Mouse (Mus musculus) CH12.LX (cell line): ENCODE measurements around the gene Pcolce.

Source experiments
- CTCF ChIP-seq, 2 experiments: IDR thresholded peaks in 1 of 2; conservative IDR thresholded peaks in 1 of 2; 2 replicates each; pipeline ENCODE4 v1.5.1; 2011 to 2012; ENCODE audit warnings: low read depth in 2 of 2, low read length in 2 of 2, improper control_type of control experiment in 1 of 2, inconsistent platforms in 1 of 2, mild to moderate bottlenecking in 1 of 2, moderate library complexity in 1 of 2
- E2F4 ChIP-seq: IDR thresholded peaks from 2 replicates; pipeline ENCODE4 v1.6.1; 2011; ENCODE audit warnings: low read depth, low read length, improper control_type of control experiment; ENCODE audit not compliant: insufficient replicate concordance
- EP300 ChIP-seq: IDR thresholded peaks from 2 replicates; pipeline ENCODE4 v1.6.1; 2011; ENCODE audit warnings: low read length, improper control_type of control experiment
- KAT2A ChIP-seq: IDR thresholded peaks from 2 replicates; pipeline ENCODE4 v1.6.1; 2012; ENCODE audit warnings: low read length, improper control_type of control experiment, inconsistent platforms; ENCODE audit not compliant: insufficient replicate concordance
- MAX ChIP-seq: IDR thresholded peaks from 2 replicates; pipeline ENCODE4 v1.6.1; 2011; ENCODE audit warnings: low read length, improper control_type of control experiment
- POLR2A ChIP-seq: IDR thresholded peaks from 2 replicates; pipeline ENCODE4 v1.6.1; 2011; ENCODE audit warnings: low read depth, mild to moderate bottlenecking, improper control_type of control experiment, low read length
- SMC3 ChIP-seq: IDR thresholded peaks from 2 replicates; pipeline ENCODE4 v1.6.1; 2011; ENCODE audit warnings: low read depth, low read length, improper control_type of control experiment
- TCF12 ChIP-seq: IDR thresholded peaks from 2 replicates; pipeline ENCODE4 v1.6.1; 2014; ENCODE audit warnings: low read depth, mild to moderate bottlenecking, inconsistent platforms, low read length, improper control_type of control experiment
- ZC3H11A ChIP-seq: IDR thresholded peaks from 2 replicates; pipeline ENCODE4 v1.6.1; 2012; ENCODE audit warnings: low read depth, mild to moderate bottlenecking, inconsistent platforms, low read length, improper control_type of control experiment

DNA sequence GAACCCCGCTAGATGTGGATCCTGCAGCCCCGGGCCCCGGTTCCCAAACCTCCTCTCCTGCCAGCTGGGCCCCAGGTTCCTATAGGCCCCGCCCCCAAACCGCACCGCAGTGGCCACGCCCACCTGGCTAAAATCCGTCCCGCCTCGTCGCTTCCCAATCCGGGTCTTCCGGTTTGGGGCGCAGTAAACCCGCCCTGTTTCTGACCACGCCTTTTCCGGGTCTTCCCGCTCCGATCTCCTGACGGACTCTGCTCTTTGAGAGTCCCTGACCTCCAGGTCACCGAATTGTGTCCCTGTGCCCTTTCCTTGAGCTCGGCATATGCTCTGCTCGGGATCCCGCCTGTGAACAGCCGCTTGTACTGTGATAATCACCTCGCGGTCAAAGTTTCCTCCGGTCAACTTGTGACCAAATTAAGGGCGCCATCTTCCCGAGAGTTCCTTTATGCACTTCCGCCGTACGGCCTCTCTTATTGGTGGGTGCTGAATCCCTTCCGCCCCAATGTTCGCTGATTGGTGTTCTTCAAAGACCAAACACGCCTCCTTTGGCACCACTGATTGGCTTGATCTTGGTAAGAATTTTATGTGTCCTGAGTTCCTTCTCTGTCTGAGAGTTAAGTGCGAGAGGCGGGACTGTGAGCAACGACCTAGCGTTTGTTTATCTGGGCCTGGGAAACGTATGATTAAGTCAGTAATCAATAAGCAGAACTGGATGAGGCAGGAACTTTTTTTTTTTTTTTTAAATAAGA is 12.8 kb downstream of the Pcolce start, which contains the start of gene Mospd3:
- TF ChIP-seq EP300, result no peak
- no peak for TF ChIP-seq ZC3H11A
- TF ChIP-seq POLR2A, result peak; percentile 83
- TF ChIP-seq CTCF (conservative IDR thresholded peaks at IDR 0.05 in 1 of 2, IDR thresholded peaks at IDR 0.05 in 1 of 2; ENCODE audit: low read depth in 2 of 2, low read length in 2 of 2), result no peak
- TF ChIP-seq MAX, result no peak; the same call in 1 of the 2 replicates
- no peak for TF ChIP-seq SMC3
- TF ChIP-seq KAT2A, result peak; percentile 89
- peak; percentile 73; the same call in 1 of the 2 replicates for TF ChIP-seq TCF12
- peak; percentile 84; the same call in 1 of the 2 replicates for TF ChIP-seq E2F4
